In genomic region chr2:110523173-110523803, GRCm38 (mm10) we compare ENCODE assay signal across 14 mouse cellular contexts.
DNase-seq lines count a peak whose midpoint lies in the region; TF ChIP-seq lines count a peak whose summit lies in the region.
"Had no signal": no experiment of that assay in that cellular context is flagged by ENCODE, and none has a peak within 500 bp of the region (broad histone marks: within the 10 kb centered on the region; RNA-seq: fewer than 3 reads in every experiment).

No protein-coding gene starts in this region.

- TF ChIP-seq POLR2A in kidney, adult 2 months (IDR thresholded peaks at IDR 0.05; ENCODE audit: low read depth, low read length): no peak

- DNase-seq in adrenal gland, adult 2 months: peak; percentile 5
- no peak for DNase-seq in adrenal gland, postnatal 36 days
- peak; percentile 44 for DNase-seq in embryo, embryonic 10 days (ENCODE audit: low spot score)
- DNase-seq in kidney, adult 2 months: peak; percentile 67
- DNase-seq in kidney, postnatal 36 days: peak; percentile 22 to 45
- DNase-seq in layer of hippocampus, adult 2 months (ENCODE audit: low spot score in 2 of 2): no peak
- no peak for DNase-seq in gastrocnemius, postnatal 25 days
- no peak for DNase-seq in cerebellum, adult 9-11 months
- DNase-seq: cerebellum, adult 11-12 months; heart, postnatal 14 days; layer of hippocampus, adult 9-11 months; lung, adult 18-20 months had no signal

- H3K27ac ChIP-seq in kidney, adult 2 months (ENCODE audit: insufficient read depth, low read depth, low read length): no peak overlapping the region
- H3K27ac ChIP-seq in layer of hippocampus, adult 2 months: no peak overlapping the region
- H3K27ac ChIP-seq: limb, embryonic 12.5 days had no signal

- no peaks in the 10 kb centered on the region for H3K36me3 ChIP-seq in kidney, adult 2 months (ENCODE audit: control insufficient read depth, insufficient read depth, low read length)
- H3K36me3 ChIP-seq: limb, embryonic 12.5 days had no signal

- H3K4me3 ChIP-seq in kidney, adult 2 months (ENCODE audit: insufficient read depth, low read depth, low read length): no peak overlapping the region
- H3K4me3 ChIP-seq in layer of hippocampus, adult 2 months: no peak overlapping the region
- H3K4me3 ChIP-seq: limb, embryonic 12.5 days had no signal

- no peak for TF ChIP-seq CTCF in kidney, adult 2 months (conservative IDR thresholded peaks at IDR 0.05; ENCODE audit: insufficient read depth, insufficient read length, low read depth, low read length)
- no peak for TF ChIP-seq CTCF in layer of hippocampus, adult 2 months (conservative IDR thresholded peaks at IDR 0.05)

- no peaks in the 10 kb centered on the region for H3K4me1 ChIP-seq in kidney, adult 2 months (ENCODE audit: control insufficient read depth, insufficient read depth, low read length)
- H3K4me1 ChIP-seq: limb, embryonic 12.5 days had no signal

- WGBS in kidney, adult 2 months: 37% methylated on average over 7 of the region's 7 CpGs

- no peaks in the 10 kb centered on the region for H3K27me3 ChIP-seq in kidney, adult 2 months (replicated peaks; ENCODE audit: control insufficient read depth, insufficient read depth, low read length)
- H3K27me3 ChIP-seq: limb, embryonic 12.5 days; Patski had no signal

Comparison
In these comparisons a context has a peak if more than half of its experiments do, and no peak if none do; other contexts are left out.
1. DNase-seq: peak in adrenal gland, adult 2 months (single experiment), embryo, embryonic 10 days (single experiment), kidney, adult 2 months (single experiment) and kidney, postnatal 36 days (2 of 2); none in adrenal gland, postnatal 36 days (0 of 2), layer of hippocampus, adult 2 months (0 of 2), gastrocnemius, postnatal 25 days (single experiment) and cerebellum, adult 9-11 months (single experiment).